Mouse (Mus musculus) skeletal muscle tissue, adult 2 months (tissue): ENCODE data around the gene Wdr11.

Experiments used
- DNase-seq: peaks from one replicate; pipeline ENCODE4 v3.0.0-alpha.2; 2012; ENCODE audit warnings: low read depth, low spot score

Gene Wdr11

GRCm38 (mm10) chr7:129652901-129653460 lies 61.3 kb downstream of the Wdr11 start:
- DNase-seq, result no peak

- DNase-seq, result peak; percentile 28
Observed at GRCm38 (mm10) chr7:129653791-129654271, 62.2 kb downstream of the Wdr11 start.

- no peak for DNase-seq
Observed at GRCm38 (mm10) chr7:129654923-129655322, 63.3 kb downstream of the Wdr11 start.

- DNase-seq, result no peak
Observed at GRCm38 (mm10) chr7:129655604-129656226, 64.1 kb downstream of the Wdr11 start.

- no peak for DNase-seq
Observed at GRCm38 (mm10) chr7:129657867-129658266, 66.2 kb downstream of the Wdr11 start.

- no peak for DNase-seq
Observed at GRCm38 (mm10) chr7:129659755-129660154, 68.1 kb downstream of the Wdr11 start.

- DNase-seq, result no peak
Observed at GRCm38 (mm10) chr7:129660546-129660945, 68.9 kb downstream of the Wdr11 start.

- DNase-seq, result no peak
Observed at GRCm38 (mm10) chr7:129662051-129662789, 70.6 kb downstream of the Wdr11 start.

- no peak for DNase-seq
Observed at GRCm38 (mm10) chr7:129663781-129664505, 72.3 kb downstream of the Wdr11 start.

- DNase-seq, result no peak
Observed at GRCm38 (mm10) chr7:129665411-129665810, 73.7 kb downstream of the Wdr11 start.

GRCm38 (mm10) chr7:129665921-129666320 lies 74.3 kb downstream of the Wdr11 start:
- DNase-seq, result no peak

GRCm38 (mm10) chr7:129666526-129666925 lies 74.9 kb downstream of the Wdr11 start:
- DNase-seq, result no peak

- no peak for DNase-seq
Observed at GRCm38 (mm10) chr7:129670280-129670679, 78.6 kb downstream of the Wdr11 start.

GRCm38 (mm10) chr7:129671675-129672651 lies 80.3 kb downstream of the Wdr11 start:
- no peak for DNase-seq

GRCm38 (mm10) chr7:129673776-129674175 lies 82.1 kb downstream of the Wdr11 start:
- DNase-seq, result no peak

GRCm38 (mm10) chr7:129674558-129674957 lies 82.9 kb downstream of the Wdr11 start:
- no peak for DNase-seq

- DNase-seq, result no peak
Observed at GRCm38 (mm10) chr7:129675852-129676251, 84.2 kb downstream of the Wdr11 start.

- no peak for DNase-seq
Observed at GRCm38 (mm10) chr7:129677141-129677540, 85.5 kb downstream of the Wdr11 start.

- DNase-seq, result no peak
Observed at GRCm38 (mm10) chr7:129678431-129678830, 86.8 kb downstream of the Wdr11 start.

GRCm38 (mm10) chr7:129678972-129679371 lies 87.3 kb downstream of the Wdr11 start:
- no peak for DNase-seq
